Mouse (Mus musculus): ENCODE results near the gene Ccdc185.

The Ccdc185 gene

DNA sequence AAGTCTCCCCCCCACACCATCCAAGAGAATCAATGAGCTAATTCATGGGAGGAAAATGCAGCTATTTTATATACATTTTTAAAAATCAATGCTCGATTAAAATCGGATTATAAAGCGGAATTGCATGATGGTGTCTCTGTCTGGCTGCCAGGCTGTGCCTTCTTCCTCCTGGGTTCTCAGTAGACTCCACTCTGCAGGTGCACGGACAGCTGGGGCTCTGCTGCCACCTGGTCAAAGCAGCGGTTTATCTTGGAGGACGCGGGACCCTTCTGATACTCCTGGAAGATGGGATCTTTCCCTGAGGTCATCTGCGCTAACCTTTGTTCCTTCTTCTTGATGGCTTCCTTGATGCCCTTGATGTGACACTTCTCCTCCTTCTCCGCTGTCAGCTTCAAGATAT is 1.9 kb downstream of the Ccdc185 start:
- DNase-seq (ENCODE audit: low spot score in 2 of 2), result no peak

- DNase-seq (ENCODE audit: low spot score in 2 of 2), result no peak
Measured at GRCm38 (mm10) chr1:182735891-182736290, 13.1 kb downstream of the Ccdc185 start.

DNA sequence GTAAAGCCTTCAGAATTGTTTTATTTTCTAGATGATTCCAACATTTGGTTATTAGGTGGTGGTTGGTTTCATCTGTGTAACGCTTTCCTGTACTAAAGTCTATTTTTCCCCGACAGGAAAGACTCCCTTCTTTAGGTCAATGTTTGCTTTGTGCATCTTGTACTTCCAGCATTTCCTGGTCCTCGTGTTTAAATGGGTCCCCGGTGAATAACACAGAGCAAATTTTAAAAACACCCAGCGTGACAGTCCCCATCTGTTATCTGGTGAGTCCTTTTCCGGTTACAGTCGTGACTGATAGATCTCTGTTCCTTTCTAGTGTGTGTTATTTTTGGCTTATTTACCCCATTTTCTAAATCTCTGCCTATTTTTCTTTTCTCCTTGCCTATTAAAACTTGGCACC is 16.3 kb downstream of the Ccdc185 start:
- DNase-seq (ENCODE audit: low spot score in 2 of 2), result no peak

GRCm38 (mm10) chr1:182729002-182729401 is 20.0 kb downstream of the Ccdc185 start:
- no peak for DNase-seq (ENCODE audit: low spot score in 2 of 2)

- peak in 1 of 2 experiments; percentile 26 for DNase-seq (ENCODE audit: low spot score in 2 of 2)
Measured at GRCm38 (mm10) chr1:182727541-182727940, 21.4 kb downstream of the Ccdc185 start.

GRCm38 (mm10) chr1:182714236-182714935 is 34.6 kb downstream of the Ccdc185 start:
- no peak for DNase-seq (ENCODE audit: low spot score in 2 of 2)

GRCm38 (mm10) chr1:182711360-182711933 is 37.5 kb downstream of the Ccdc185 start:
- peak in 1 of 2 experiments; percentile 24 for DNase-seq (ENCODE audit: low spot score in 2 of 2)

- DNase-seq (ENCODE audit: low spot score in 2 of 2), result no peak
Measured at GRCm38 (mm10) chr1:182707459-182707858, 41.5 kb downstream of the Ccdc185 start.

GRCm38 (mm10) chr1:182704882-182705281 is 44.1 kb downstream of the Ccdc185 start:
- DNase-seq (ENCODE audit: low spot score in 2 of 2), result no peak

GRCm38 (mm10) chr1:182699392-182700347 is 49.3 kb downstream of the Ccdc185 start:
- no peak for DNase-seq (ENCODE audit: low spot score in 2 of 2)
